Mouse (Mus musculus) MEL (cell line): ENCODE measurements at regions not wholly inside any gene's neighbourhood (a gene's known extent, or its start where the extent isn't known, plus 50 kb on each side); places are given as distances from the start of the nearest gene placed in this dataset.
"Not testable (repeated sequence)": the region's sequence is repeated elsewhere in the genome, so short reads cannot be mapped to it uniquely, and the experiment has no call there.

Experiments
- CHD1 ChIP-seq: IDR thresholded peaks from 2 replicates; pipeline ENCODE4 v1.6.1; 2012; ENCODE audit warnings: low read depth, mild to moderate bottlenecking, inconsistent platforms, low read length, improper control_type of control experiment
- HCFC1 ChIP-seq: IDR thresholded peaks from 2 replicates; pipeline ENCODE4 v1.6.1; 2012; ENCODE audit warnings: low read depth, mild to moderate bottlenecking, inconsistent platforms, low read length, improper control_type of control experiment, moderate library complexity
- NELFE ChIP-seq: IDR thresholded peaks from 2 replicates; pipeline ENCODE4 v1.6.1; 2011; ENCODE audit warnings: low read depth, low read length, improper control_type of control experiment
- POLR2A ChIP-seq, 2 experiments: IDR thresholded peaks; 2 replicates each; pipeline ENCODE4 v1.6.1; 2011 to 2012; ENCODE audit warnings: low read length in 2 of 2, mild to moderate bottlenecking in 2 of 2, control low read depth in 1 of 2, improper control_type of control experiment in 1 of 2, low read depth in 1 of 2, moderate library complexity in 1 of 2; ENCODE audit not compliant: control insufficient read depth in 1 of 2, insufficient read depth in 1 of 2, poor library complexity in 1 of 2
- SMC3 ChIP-seq: IDR thresholded peaks from 2 replicates; pipeline ENCODE4 v1.6.1; 2011; ENCODE audit warnings: low read depth, low read length, improper control_type of control experiment
- USF2 ChIP-seq, 2 experiments: IDR thresholded peaks; 2 replicates each; pipeline ENCODE4 v1.6.1; 2011 to 2012; ENCODE audit warnings: improper control_type of control experiment in 2 of 2, low read length in 2 of 2, borderline replicate concordance in 1 of 2, inconsistent platforms in 1 of 2, low read depth in 1 of 2, mild to moderate bottlenecking in 1 of 2; ENCODE audit not compliant: insufficient read depth in 1 of 2
- ZC3H11A ChIP-seq: IDR thresholded peaks from 2 replicates; pipeline ENCODE4 v1.6.1; 2012; ENCODE audit warnings: low read depth, mild to moderate bottlenecking, inconsistent platforms, low read length, improper control_type of control experiment

GRCm38 (mm10) chr14:53576927-53577326, 677.0 kb downstream of the Dad1 start:
- not testable (repeated sequence) for TF ChIP-seq CHD1; SMC3; ZC3H11A; POLR2A (IDR thresholded peaks at IDR 0.05; ENCODE audit: control insufficient read depth in 1 of 2, insufficient read depth in 1 of 2, low read depth in 1 of 2, low read length in 2 of 2, poor library complexity in 1 of 2); USF2 (IDR thresholded peaks at IDR 0.05; ENCODE audit: borderline replicate concordance in 1 of 2, insufficient read depth in 1 of 2, low read depth in 1 of 2, low read length in 2 of 2); NELFE; HCFC1
